Mouse (Mus musculus): ENCODE measurements around the gene Lpar6. TPM values are rescaled to one million over a fixed set of nuclear protein-coding genes. Genes with fewer than 3 reads are reported as not detected.
A peak's percentile ranks its signal among the peaks of the same experiment; 100 is the strongest.

Gene Lpar6
- total RNA-seq, 2 experiments from 2014 or later, result 10.3 to 21.6 TPM

- no peak for ATAC-seq (replicated peaks; ENCODE audit: poor library complexity)
Measured at GRCm38 (mm10) chr14:73254412-73254811, 16.7 kb downstream of the Lpar6 start.

- no peak for ATAC-seq (replicated peaks; ENCODE audit: poor library complexity)
Measured at GRCm38 (mm10) chr14:73255426-73255970, 17.8 kb downstream of the Lpar6 start.

DNA sequence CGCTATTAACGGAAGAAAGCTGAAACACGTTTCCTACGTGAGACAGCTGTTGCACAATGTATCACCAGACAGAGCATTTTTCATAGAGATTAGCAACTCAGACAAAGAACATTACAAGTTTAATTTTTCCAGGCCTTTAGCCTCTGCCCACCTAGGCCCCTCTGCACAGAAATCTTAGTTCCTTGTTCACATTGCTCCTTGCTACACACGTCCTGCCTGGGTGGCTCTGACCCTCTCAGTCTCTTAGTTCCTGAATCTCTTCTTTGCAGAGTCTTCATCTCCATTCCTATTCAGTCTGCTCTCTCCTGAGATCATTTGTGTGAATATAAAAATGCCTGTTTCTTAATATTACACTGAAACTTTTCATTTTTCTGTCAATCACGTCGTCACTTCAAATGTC is 19.7 kb downstream of the Lpar6 start:
- peak; percentile 77 for ATAC-seq (replicated peaks; ENCODE audit: poor library complexity)

GRCm38 (mm10) chr14:73258181-73258580 is 20.5 kb downstream of the Lpar6 start:
- ATAC-seq (replicated peaks; ENCODE audit: poor library complexity), result no peak

DNA sequence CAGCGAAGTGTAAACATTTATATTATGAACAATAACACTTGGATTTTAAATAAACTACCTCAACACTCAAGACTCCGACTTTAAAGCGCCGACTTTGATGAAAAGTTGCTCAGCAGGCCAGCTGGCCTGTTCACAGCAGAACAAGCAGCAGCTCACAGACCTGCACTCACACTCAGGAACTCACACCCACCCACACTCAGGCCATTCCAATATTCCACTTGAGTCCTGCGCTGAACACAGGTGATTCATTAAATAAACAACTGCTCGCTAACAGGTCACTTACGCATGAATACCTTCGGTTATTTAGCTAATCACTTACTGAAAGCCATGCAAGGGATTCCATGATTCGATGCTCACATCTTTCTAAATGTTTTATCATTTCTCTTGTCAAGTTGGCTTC is 24.5 kb downstream of the Lpar6 start:
- no peak for ATAC-seq (replicated peaks; ENCODE audit: poor library complexity)

DNA sequence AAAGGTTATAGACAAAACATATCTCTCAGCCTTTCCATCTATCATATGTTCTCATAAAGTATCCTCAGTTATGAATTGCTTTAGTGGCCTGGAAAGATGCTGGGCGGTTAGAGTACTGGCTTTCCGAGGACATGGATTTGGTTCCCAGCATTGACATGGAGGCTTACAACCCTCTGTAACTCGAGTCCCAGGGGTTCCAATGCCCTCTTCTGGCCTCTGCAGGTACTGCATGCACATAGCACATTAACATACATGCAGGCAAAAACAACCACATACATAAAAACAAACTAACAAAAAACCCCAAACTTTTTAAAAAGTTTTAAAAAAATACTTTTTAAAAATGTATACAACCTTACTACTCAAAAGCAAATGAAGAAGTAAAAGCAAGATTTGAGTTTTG is 28.5 kb downstream of the Lpar6 start:
- peak; percentile 50; the same call in 1 of the 2 replicates for ATAC-seq (replicated peaks; ENCODE audit: poor library complexity)

DNA sequence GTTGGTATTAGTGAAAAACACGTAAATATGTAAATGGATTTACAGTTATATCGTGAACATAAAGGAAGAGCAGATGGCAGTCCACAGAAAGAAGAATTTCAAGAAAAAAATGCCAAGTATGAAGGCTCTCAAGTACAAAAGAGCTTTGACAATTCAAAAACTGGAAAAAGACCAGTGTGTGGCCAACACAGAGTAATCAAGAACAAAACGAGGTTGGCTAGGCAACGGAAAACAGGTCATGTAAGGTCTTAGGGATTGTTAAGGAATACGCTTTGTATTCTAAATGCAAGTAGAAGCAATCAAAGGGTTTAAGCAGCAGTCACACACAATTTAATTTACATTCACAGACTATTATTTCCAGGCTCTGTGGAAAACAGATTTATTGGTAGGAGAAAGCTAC is 34.1 kb downstream of the Lpar6 start:
- no peak for ATAC-seq (replicated peaks; ENCODE audit: poor library complexity)

DNA sequence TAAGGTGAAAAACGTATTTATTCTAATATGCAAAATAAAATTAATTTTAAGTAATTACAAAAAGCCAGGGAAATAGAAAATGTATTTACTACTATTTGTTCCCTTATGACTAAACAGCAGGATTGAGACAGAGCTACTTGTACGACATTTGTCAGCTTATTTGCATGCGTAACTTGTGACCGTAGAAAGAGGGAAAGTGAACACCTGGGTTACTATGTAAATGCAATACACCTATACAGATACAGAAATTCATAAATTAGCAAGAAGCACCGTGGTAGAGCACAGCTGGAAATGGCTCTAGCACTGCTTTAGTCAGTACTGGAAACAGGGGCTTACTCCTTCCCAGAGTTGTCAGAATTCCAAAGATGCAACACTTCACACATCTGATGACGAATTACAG is 41.4 kb downstream of the Lpar6 start:
- no peak for ATAC-seq (replicated peaks; ENCODE audit: poor library complexity)

GRCm38 (mm10) chr14:73280996-73281395 is 43.3 kb downstream of the Lpar6 start:
- ATAC-seq (replicated peaks; ENCODE audit: poor library complexity), result no peak

GRCm38 (mm10) chr14:73289915-73290314 is 52.2 kb downstream of the Lpar6 start:
- ATAC-seq (replicated peaks; ENCODE audit: poor library complexity), result peak; percentile 80

- no peak for ATAC-seq (replicated peaks; ENCODE audit: poor library complexity)
Measured at GRCm38 (mm10) chr14:73292434-73292833, 54.7 kb downstream of the Lpar6 start.

Other genes starting within 250 kb of the Lpar6 start
- 0.44 and 1.8 TPM in 2 replicates for gene Cysltr2, start 188.8 kb upstream of the Lpar6 start, total RNA-seq (2015)
- gene Cysltr2, start 188.8 kb upstream of the Lpar6 start, total RNA-seq (2017), result 0.98 TPM in 1 of 2 replicates, not detected in the other
- 51.8 and 54.3 TPM in 2 replicates for gene Rcbtb2, start 114.9 kb upstream of the Lpar6 start, total RNA-seq (2015)
- gene Rcbtb2, start 114.9 kb upstream of the Lpar6 start, total RNA-seq (2017), result 25.6 and 31.8 TPM in 2 replicates
- 46.8 and 47.0 TPM in 2 replicates for gene Rb1, start 87.9 kb downstream of the Lpar6 start, total RNA-seq (2015)
- gene Rb1, start 87.9 kb downstream of the Lpar6 start, total RNA-seq (2017), result 16.2 and 16.6 TPM in 2 replicates
- gene Itm2b, start 147.4 kb downstream of the Lpar6 start, total RNA-seq (2015), result 1,237 and 1,336 TPM in 2 replicates
- 1,026 and 1,067 TPM in 2 replicates for gene Itm2b, start 147.4 kb downstream of the Lpar6 start, total RNA-seq (2017)

All from megakaryocyte progenitor cell, adult 5-6 weeks (primary cell).